Mouse (Mus musculus) MEL (cell line): ENCODE results near the gene Plekhg3. TPM values are rescaled to one million over a fixed set of nuclear protein-coding genes. Genes with fewer than 3 reads are reported as not detected.

Experiments
- DNase-seq: peaks from one replicate; pipeline ENCODE4 v3.0.0; 2011; ENCODE audit warnings: low read depth, low spot score
- H3K27ac ChIP-seq: 2 replicates; pipeline ENCODE4 v1.5.1; 2012; ENCODE audit warnings: low read depth, mild to moderate bottlenecking, control low read depth, low read length, moderate library complexity; ENCODE audit not compliant: control insufficient read depth
- H3K27me3 ChIP-seq, 2 experiments: fragments of 150-350 bp in 1 of 2; sonication (generic) in 1 of 2; 2 replicates each; pipeline ENCODE4 v1.6.1; 2012; ENCODE audit warnings: low read length in 2 of 2, mild to moderate bottlenecking in 2 of 2, improper control_type of control experiment in 1 of 2, moderate library complexity in 1 of 2; ENCODE audit not compliant: insufficient read depth in 2 of 2, control insufficient read depth in 1 of 2
- H3K36me3 ChIP-seq, 2 experiments: 2 replicates each; pipeline ENCODE4 v1.6.1; 2012 to 2014; ENCODE audit warnings: low read length in 2 of 2, improper control_type of control experiment in 1 of 2, inconsistent platforms in 1 of 2, mild to moderate bottlenecking in 1 of 2; ENCODE audit not compliant: insufficient read depth in 2 of 2, control insufficient read depth in 1 of 2
- H3K4me1 ChIP-seq, 2 experiments: fragments of 150-350 bp in 1 of 2; sonication (generic) in 1 of 2; 2 replicates each; pipeline ENCODE4 v1.6.1; 2012; ENCODE audit warnings: low read length in 2 of 2, improper control_type of control experiment in 1 of 2, mild to moderate bottlenecking in 1 of 2; ENCODE audit not compliant: insufficient read depth in 2 of 2, control insufficient read depth in 1 of 2
- H3K4me3 ChIP-seq, 2 experiments: fragments of 150-350 bp in 1 of 2; sonication (generic) in 1 of 2; 2 replicates each; pipeline ENCODE4 v1.5.1; 2012; ENCODE audit warnings: low read depth in 2 of 2, low read length in 2 of 2, mild to moderate bottlenecking in 2 of 2, moderate library complexity in 2 of 2, control low read depth in 1 of 2, improper control_type of control experiment in 1 of 2; ENCODE audit not compliant: control insufficient read depth in 1 of 2, insufficient read depth in 1 of 2
- H3K79me2 ChIP-seq: 2 replicates; pipeline ENCODE4 v1.6.1; 2012; ENCODE audit warnings: mild to moderate bottlenecking, low read length, moderate library complexity; ENCODE audit not compliant: control insufficient read depth, poor library complexity, insufficient read depth
- H3K9ac ChIP-seq: 2 replicates; pipeline ENCODE4 v1.6.1; 2012; ENCODE audit warnings: low read depth, mild to moderate bottlenecking, control low read depth, low read length, moderate library complexity; ENCODE audit not compliant: control insufficient read depth, poor library complexity, severe bottlenecking
- H3K9me3 ChIP-seq: fragments of 150-350 bp; sonication (generic); replicated peaks from 2 replicates; pipeline ENCODE4 v1.6.1; 2012; ENCODE audit warnings: mild to moderate bottlenecking, low read length, improper control_type of control experiment, moderate library complexity; ENCODE audit not compliant: insufficient read depth
- BHLHE40 ChIP-seq: IDR thresholded peaks from 2 replicates; pipeline ENCODE4 v1.6.1; 2012; ENCODE audit warnings: low read depth, mild to moderate bottlenecking, inconsistent platforms, low read length, improper control_type of control experiment, borderline replicate concordance
- CHD1 ChIP-seq: IDR thresholded peaks from 2 replicates; pipeline ENCODE4 v1.6.1; 2012; ENCODE audit warnings: low read depth, mild to moderate bottlenecking, inconsistent platforms, low read length, improper control_type of control experiment
- EP300 ChIP-seq, 2 experiments: IDR thresholded peaks; 2 replicates each; pipeline ENCODE4 v1.6.1; 2011; ENCODE audit warnings: improper control_type of control experiment in 2 of 2, low read length in 2 of 2, low read depth in 1 of 2, mild to moderate bottlenecking in 1 of 2
- GABPA ChIP-seq: IDR thresholded peaks from 2 replicates; pipeline ENCODE4 v1.6.1; 2012; ENCODE audit warnings: low read depth, mild to moderate bottlenecking, inconsistent platforms, low read length, improper control_type of control experiment, moderate library complexity
- JUND ChIP-seq: IDR thresholded peaks from 2 replicates; pipeline ENCODE4 v1.6.1; 2011; ENCODE audit warnings: low read depth, mild to moderate bottlenecking, improper control_type of control experiment, low read length
- MAZ ChIP-seq: IDR thresholded peaks from 2 replicates; pipeline ENCODE4 v1.6.1; 2012; ENCODE audit warnings: low read depth, mild to moderate bottlenecking, inconsistent platforms, low read length, improper control_type of control experiment
- MEF2A ChIP-seq: IDR thresholded peaks from 2 replicates; pipeline ENCODE4 v1.6.1; 2014; ENCODE audit warnings: low read depth, mild to moderate bottlenecking, inconsistent platforms, low read length, improper control_type of control experiment; ENCODE audit not compliant: poor library complexity, insufficient replicate concordance, severe bottlenecking; ENCODE audit errors: extremely low read depth
- MXI1 ChIP-seq: IDR thresholded peaks from 2 replicates; pipeline ENCODE4 v1.6.1; 2011; ENCODE audit warnings: mild to moderate bottlenecking, low read depth, low read length, improper control_type of control experiment
- MYB ChIP-seq: IDR thresholded peaks from 2 replicates; pipeline ENCODE4 v1.6.1; 2011; ENCODE audit warnings: mild to moderate bottlenecking, low read depth, low read length, improper control_type of control experiment
- POLR2AphosphoS5 ChIP-seq: IDR thresholded peaks from 2 replicates; pipeline ENCODE4 v1.6.1; 2012; ENCODE audit warnings: low read depth, borderline replicate concordance, mild to moderate bottlenecking, inconsistent platforms, low read length, moderate library complexity, mixed read lengths
- RCOR1 ChIP-seq: IDR thresholded peaks from 2 replicates; pipeline ENCODE4 v1.6.1; 2012; ENCODE audit warnings: low read depth, mild to moderate bottlenecking, inconsistent platforms, low read length, improper control_type of control experiment
- UBTF ChIP-seq: IDR thresholded peaks from 2 replicates; pipeline ENCODE4 v1.6.1; 2012; ENCODE audit warnings: low read depth, mild to moderate bottlenecking, inconsistent platforms, low read length, improper control_type of control experiment, moderate library complexity, borderline replicate concordance; ENCODE audit not compliant: insufficient read depth
- ZKSCAN1 ChIP-seq: IDR thresholded peaks from 2 replicates; pipeline ENCODE4 v1.6.1; 2012; ENCODE audit warnings: low read depth, mild to moderate bottlenecking, inconsistent platforms, low read length, improper control_type of control experiment, moderate library complexity
- ZMIZ1 ChIP-seq: IDR thresholded peaks from 2 replicates; pipeline ENCODE4 v1.6.1; 2012; ENCODE audit warnings: low read depth, mild to moderate bottlenecking, inconsistent platforms, low read length, improper control_type of control experiment, moderate library complexity
- ZNF384 ChIP-seq: IDR thresholded peaks from 2 replicates; pipeline ENCODE4 v1.6.1; 2012; ENCODE audit warnings: low read depth, mild to moderate bottlenecking, inconsistent platforms, low read length, improper control_type of control experiment
- polyA plus RNA-seq, 2 experiments: library from polyadenylated mRNA; stranded (reverse) in 1 of 2; unstranded in 1 of 2; fragments of >175 nt in 1 of 2; fragments of >200 nt in 1 of 2; gene quantifications; 2 replicates each; pipeline versions ENCODE4 v1.2.1 to v1.2.4; 2012; ENCODE audit warnings: low replicate concordance in 2 of 2, low read depth in 1 of 2; ENCODE audit not compliant: insufficient read length in 2 of 2, insufficient read depth in 1 of 2, missing spikeins in 1 of 2
- total RNA-seq: library from RNA; depleted of rRNA; stranded (reverse); fragments of 300-350 nt; gene quantifications from 2 replicates; pipeline ENCODE4 v1.2.3, GENCODE M21; 2012

Gene Plekhg3
- total and polyA plus RNA-seq, 3 experiments: 0.92 to 7.0 TPM; not detected in 1

DNA sequence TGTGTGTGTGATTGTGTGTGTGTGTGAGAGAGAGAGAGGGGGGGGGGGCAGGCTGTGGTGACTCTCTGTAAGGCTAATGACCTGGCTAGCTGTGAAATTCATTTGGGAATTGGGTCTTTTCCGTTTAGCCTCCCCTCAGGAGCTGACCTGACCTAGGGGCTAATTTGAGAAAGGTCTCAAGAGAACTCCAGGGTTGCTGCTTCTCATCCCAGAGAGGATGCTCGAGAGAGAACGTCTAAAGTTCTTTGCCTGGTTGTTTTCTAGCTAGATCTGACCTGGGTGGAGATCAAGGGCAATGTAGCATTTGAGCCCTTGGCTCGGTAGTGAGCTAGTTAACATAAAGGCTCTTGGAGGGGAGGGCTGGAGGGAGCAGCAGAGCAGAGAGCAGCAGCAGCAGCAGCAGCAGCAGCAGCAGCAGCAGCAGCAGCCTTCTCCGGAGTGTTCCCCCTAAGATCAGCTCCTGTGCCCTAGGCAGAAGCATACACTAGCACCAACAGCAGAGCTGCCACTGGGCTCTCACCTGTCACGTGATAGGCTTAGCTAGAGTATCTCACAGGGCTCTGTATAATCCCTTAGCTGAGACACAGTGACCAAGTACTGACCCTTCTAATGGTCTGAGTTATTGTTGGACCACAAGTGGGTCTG lies 26.2 kb downstream of the Plekhg3 start:
- TF ChIP-seq ZNF384: no peak
- DNase-seq: no peak
- Histone ChIP-seq H3K27ac (no peak overlapping the region), H3K79me2 (no peaks in the 10 kb centered on the region), H3K27me3 (no peaks in the 10 kb centered on the region), H3K36me3 (peaks cover 0 to 18% of the 10 kb centered on the region in 2 experiments; a peak in 2 of 4 replicates), H3K4me1 (peaks cover 7 to 27% of the 10 kb centered on the region in 2 experiments), H3K9ac (no peak overlapping the region), H3K4me3 (no peak overlapping the region), H3K9me3 (no peaks in the 10 kb centered on the region)

DNA sequence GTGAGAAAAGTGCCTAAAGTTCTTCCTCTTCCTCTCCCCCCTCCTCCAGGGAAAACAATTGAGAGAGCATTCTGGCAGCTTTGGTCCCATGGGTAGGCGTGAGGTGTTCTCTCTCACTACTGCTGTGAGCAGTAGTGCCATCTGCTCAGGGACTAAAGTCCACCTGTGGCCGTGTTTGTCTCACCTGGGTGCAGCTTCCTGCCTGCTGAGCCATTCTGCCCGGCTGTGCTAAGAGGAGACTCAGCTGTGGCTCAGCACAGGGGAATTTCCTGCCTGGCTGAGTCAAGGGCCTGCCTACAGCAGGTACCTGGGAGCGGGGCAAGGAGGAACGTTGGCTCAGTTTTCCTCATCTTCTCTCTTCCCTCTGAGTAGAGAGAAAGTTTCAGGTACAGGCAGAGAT lies 27.5 kb downstream of the Plekhg3 start:
- Histone ChIP-seq H3K9ac (no peak overlapping the region), H3K4me1 (peaks cover 1 to 18% of the 10 kb centered on the region in 2 experiments), H3K4me3 (no peak overlapping the region), H3K36me3 (peaks cover 0 to 11% of the 10 kb centered on the region in 2 experiments; a peak in 2 of 4 replicates), H3K27ac (no peak overlapping the region), H3K9me3 (no peaks in the 10 kb centered on the region), H3K27me3 (no peaks in the 10 kb centered on the region), H3K79me2 (no peaks in the 10 kb centered on the region)
- TF ChIP-seq GABPA (no peak), BHLHE40 (no peak), ZMIZ1 (no peak), EP300 (IDR thresholded peaks at IDR 0.05; ENCODE audit: low read depth in 1 of 2, low read length in 2 of 2) (no peak), ZNF384 (no peak), MEF2A (no peak), MAZ (no peak), CHD1 (no peak), MYB (no peak), ZKSCAN1 (no peak), UBTF (no peak)
- no peak for DNase-seq

DNA sequence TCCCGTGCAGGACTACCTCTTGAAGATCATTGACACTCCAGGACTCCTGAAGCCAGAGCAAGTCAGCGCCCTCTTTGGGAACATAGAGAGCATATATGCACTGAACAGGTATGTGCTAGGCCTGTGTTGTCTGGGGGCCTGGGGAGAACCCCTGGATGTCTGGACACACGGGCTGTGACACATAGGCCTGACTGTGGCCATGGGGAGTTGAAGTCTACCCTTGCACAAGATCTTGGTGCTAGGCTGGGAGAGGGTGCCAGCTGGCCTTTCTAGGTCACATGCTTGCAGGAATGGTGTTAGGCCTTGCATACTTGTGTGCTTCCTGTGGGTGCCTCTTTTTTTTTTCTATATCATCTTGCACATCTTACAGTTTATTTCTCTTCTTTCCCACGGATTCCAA lies 31.5 kb downstream of the Plekhg3 start:
- H3K4me3 ChIP-seq: no peak overlapping the region
- no peaks in the 10 kb centered on the region for H3K27me3 ChIP-seq
- TF ChIP-seq MXI1 (no peak), POLR2AphosphoS5 (no peak), CHD1 (no peak), BHLHE40 (no peak), JUND (no peak), RCOR1 (no peak)
- no peaks in the 10 kb centered on the region for H3K79me2 ChIP-seq
- no peaks in the 10 kb centered on the region for H3K9me3 ChIP-seq
- no peak for DNase-seq
- H3K27ac ChIP-seq: no peak overlapping the region
- H3K9ac ChIP-seq: no peak overlapping the region
- H3K36me3 ChIP-seq: no peaks in the 10 kb centered on the region
- H3K4me1 ChIP-seq: no peaks in the 10 kb centered on the region
